Mouse (Mus musculus) stomach, embryonic 15.5 days (tissue): ENCODE measurements around the gene Rbm15. TPM values are rescaled to one million over a fixed set of nuclear protein-coding genes. Genes with fewer than 3 reads are reported as not detected.
"Not testable (repeated sequence)": the region's sequence is repeated elsewhere in the genome, so short reads cannot be mapped to it uniquely, and the experiment has no call there.

ENCODE experiments used
- ATAC-seq: fragments of 200-750 bp; cut with Nextera tagmentation; 2 replicates; pipeline ENCODE4 v1.8.0; 2017; ENCODE audit warnings: low read depth, moderate number of reproducible peaks, moderate TSS enrichment; ENCODE audit not compliant: insufficient read depth, low FRiP score
- H3K27ac ChIP-seq: fragments of 300-500 bp; sonication (generic); 2 replicates; pipeline ENCODE4 v1.5.1; 2015; ENCODE audit warnings: mild to moderate bottlenecking, inconsistent platforms
- H3K27me3 ChIP-seq: fragments of 300-500 bp; sonication (generic); replicated peaks from 2 replicates; pipeline ENCODE4 v1.6.1; 2015; ENCODE audit warnings: inconsistent platforms
- H3K36me3 ChIP-seq: fragments of 300-500 bp; sonication (generic); 2 replicates; pipeline ENCODE4 v1.6.1; 2015; ENCODE audit warnings: inconsistent platforms
- H3K4me1 ChIP-seq: fragments of 300-500 bp; sonication (generic); 2 replicates; pipeline ENCODE4 v1.6.1; 2015; ENCODE audit warnings: inconsistent platforms
- H3K4me2 ChIP-seq: fragments of 300-500 bp; sonication (generic); 2 replicates; pipeline ENCODE4 v1.6.1; 2015; ENCODE audit warnings: mild to moderate bottlenecking, inconsistent platforms
- H3K4me3 ChIP-seq: fragments of 300-500 bp; sonication (generic); replicated peaks from 2 replicates; pipeline ENCODE4 v1.5.1; 2015; ENCODE audit warnings: inconsistent platforms
- H3K9ac ChIP-seq: fragments of 300-500 bp; sonication (generic); 2 replicates; pipeline ENCODE4 v1.6.1; 2015; ENCODE audit warnings: inconsistent platforms
- H3K9me3 ChIP-seq: fragments of 300-500 bp; sonication (generic); 2 replicates; pipeline ENCODE4 v1.6.1; 2016; ENCODE audit warnings: inconsistent platforms
- WGBS: fragments of 180-500 bp; shearing (Covaris S2); methylation state at CpG from one replicate; pipeline ENCODE4 v1.1.7; 2015; 5-methylcytosine and 5-hydroxymethylcytosine counted together
- polyA plus RNA-seq: library from polyadenylated mRNA; unstranded; fragments of >200 nt; fragmentation: Nextera tagmentation; extraction: Ambion mirVana; gene quantifications from 2 replicates; pipeline ENCODE4 v1.2.1, GENCODE M21; 2015

Rbm15 gene
- polyA plus RNA-seq, 1 experiment from 2014 or later: 13.9 TPM

- ATAC-seq: no peak
- Histone ChIP-seq H3K27ac (no peak overlapping the region), H3K36me3 (peaks cover 21% of the 10 kb centered on the region; the same call in 1 of the 2 replicates), H3K9me3 (no peaks in the 10 kb centered on the region), H3K4me2 (no peak overlapping the region), H3K9ac (no peak overlapping the region), H3K4me3 (no peak overlapping the region), H3K4me1 (peaks cover 30% of the 10 kb centered on the region), H3K27me3 (no peaks in the 10 kb centered on the region)
- 96% methylated on average over 1 of the region's 1 CpGs for whole genome bisulfite sequencing
Observed at GRCm38 (mm10) chr3:107326442-107326841, 7.0 kb downstream of the Rbm15 start.

- peaks cover 17% of the 10 kb centered on the region; the same call in 1 of the 2 replicates for H3K36me3 ChIP-seq
- H3K9me3 ChIP-seq: no peaks in the 10 kb centered on the region
- H3K27ac ChIP-seq: no peak overlapping the region
- H3K4me3 ChIP-seq: no peak overlapping the region
- peaks cover 17% of the 10 kb centered on the region; the same call in 1 of the 2 replicates for H3K4me1 ChIP-seq
- no peak overlapping the region for H3K9ac ChIP-seq
- ATAC-seq: no peak
- no peaks in the 10 kb centered on the region for H3K27me3 ChIP-seq
- H3K4me2 ChIP-seq: no peak overlapping the region
Observed at GRCm38 (mm10) chr3:107321776-107322175, 11.7 kb downstream of the Rbm15 start.

DNA sequence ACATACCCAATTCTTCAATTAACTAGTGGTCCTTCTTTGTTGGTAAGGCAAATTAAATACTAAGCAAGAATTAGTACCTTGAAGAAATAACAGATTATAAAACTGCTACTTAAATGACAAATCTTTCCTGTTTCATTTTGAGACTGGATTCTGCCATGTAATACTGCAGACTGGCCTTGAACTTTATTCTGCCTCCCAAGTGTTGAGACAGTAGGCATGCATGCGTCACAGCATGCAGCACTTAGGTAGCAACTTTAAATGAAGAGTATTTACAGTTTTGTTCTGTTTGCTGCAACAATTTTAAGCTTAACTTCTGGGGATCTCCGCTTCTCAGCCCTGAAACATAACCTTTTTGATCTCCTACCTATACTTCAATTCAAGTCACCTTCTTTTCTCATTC, 12.3 kb downstream of the Rbm15 start:
- WGBS: 88% methylated on average over 2 of the region's 2 CpGs
- no peak overlapping the region for H3K4me3 ChIP-seq
- no peak for ATAC-seq

DNA sequence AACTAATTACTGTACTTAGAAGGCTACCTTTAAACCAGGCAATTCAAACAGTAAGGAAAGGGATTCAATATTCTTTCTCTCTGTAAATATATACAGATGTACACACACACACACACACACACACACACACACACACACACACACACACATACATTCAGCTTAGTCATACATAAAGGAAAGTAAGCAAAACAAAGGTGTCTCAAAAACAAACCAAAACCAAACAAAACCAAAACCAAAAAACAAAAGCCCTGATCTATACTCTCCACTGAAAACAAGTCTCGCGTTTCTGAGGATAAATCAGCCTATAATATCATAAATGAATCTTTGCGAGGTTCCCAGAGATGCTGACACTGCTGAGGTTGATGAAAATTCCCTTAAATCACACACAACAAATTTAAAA, 16.1 kb downstream of the Rbm15 start:
- Histone ChIP-seq H3K4me1 (no peaks in the 10 kb centered on the region), H3K9ac (no peak overlapping the region), H3K4me2 (no peak overlapping the region), H3K27me3 (no peaks in the 10 kb centered on the region), H3K27ac (no peak overlapping the region), H3K4me3 (no peak overlapping the region), H3K36me3 (peaks cover 7% of the 10 kb centered on the region; the same call in 1 of the 2 replicates), H3K9me3 (no peaks in the 10 kb centered on the region)
- WGBS: 90% methylated on average over 3 of the region's 3 CpGs
- no peak for ATAC-seq

More for the DNA sequence above, 12.3 kb downstream of the Rbm15 start:
- H3K4me1 ChIP-seq: peaks cover 17% of the 10 kb centered on the region; the same call in 1 of the 2 replicates
- no peak overlapping the region for H3K4me2 ChIP-seq
- H3K27me3 ChIP-seq: no peaks in the 10 kb centered on the region
- no peak overlapping the region for H3K27ac ChIP-seq
- H3K9me3 ChIP-seq: no peaks in the 10 kb centered on the region
- peaks cover 16% of the 10 kb centered on the region; the same call in 1 of the 2 replicates for H3K36me3 ChIP-seq
- no peak overlapping the region for H3K9ac ChIP-seq

DNA sequence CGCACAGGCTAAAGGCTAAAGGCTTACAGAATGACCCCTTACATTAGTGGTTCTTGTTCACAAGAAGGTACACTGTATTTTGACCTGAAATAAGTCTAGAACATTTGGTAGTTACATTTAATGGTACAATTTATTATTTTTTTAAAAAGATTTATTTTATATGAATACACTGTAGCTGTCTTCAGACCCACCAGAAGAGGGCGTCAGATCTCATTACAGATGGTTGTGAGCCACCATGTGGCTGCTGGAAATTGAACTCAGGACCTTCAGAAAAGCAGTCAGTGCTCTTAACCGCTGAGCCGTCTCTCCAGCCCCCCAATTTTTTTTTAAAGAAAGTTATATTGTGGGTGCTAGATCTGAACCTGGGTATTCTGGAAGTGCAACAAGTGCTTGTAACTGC, 36.6 kb downstream of the Rbm15 start:
- H3K9me3 ChIP-seq, H3K36me3 ChIP-seq, H3K4me1 ChIP-seq, H3K4me3 ChIP-seq, H3K27me3 ChIP-seq, H3K27ac ChIP-seq, H3K4me2 ChIP-seq, ATAC-seq, H3K9ac ChIP-seq: not testable (repeated sequence)
- 77% methylated on average over 4 of the region's 4 CpGs for WGBS

- no peak overlapping the region for H3K4me3 ChIP-seq
- no peak overlapping the region for H3K27ac ChIP-seq
- H3K4me2 ChIP-seq: no peak overlapping the region
- H3K4me1 ChIP-seq: 0 out of 2 replicates have a peak, but pooled peaks cover 3% of the 10 kb centered on the region
- 70% methylated on average over 5 of the region's 5 CpGs for WGBS
- H3K9me3 ChIP-seq: no peaks in the 10 kb centered on the region
- no peaks in the 10 kb centered on the region for H3K36me3 ChIP-seq
- H3K9ac ChIP-seq: no peak overlapping the region
- no peak for ATAC-seq
- H3K27me3 ChIP-seq: no peaks in the 10 kb centered on the region
Observed at GRCm38 (mm10) chr3:107295672-107296360, 37.7 kb downstream of the Rbm15 start.

DNA sequence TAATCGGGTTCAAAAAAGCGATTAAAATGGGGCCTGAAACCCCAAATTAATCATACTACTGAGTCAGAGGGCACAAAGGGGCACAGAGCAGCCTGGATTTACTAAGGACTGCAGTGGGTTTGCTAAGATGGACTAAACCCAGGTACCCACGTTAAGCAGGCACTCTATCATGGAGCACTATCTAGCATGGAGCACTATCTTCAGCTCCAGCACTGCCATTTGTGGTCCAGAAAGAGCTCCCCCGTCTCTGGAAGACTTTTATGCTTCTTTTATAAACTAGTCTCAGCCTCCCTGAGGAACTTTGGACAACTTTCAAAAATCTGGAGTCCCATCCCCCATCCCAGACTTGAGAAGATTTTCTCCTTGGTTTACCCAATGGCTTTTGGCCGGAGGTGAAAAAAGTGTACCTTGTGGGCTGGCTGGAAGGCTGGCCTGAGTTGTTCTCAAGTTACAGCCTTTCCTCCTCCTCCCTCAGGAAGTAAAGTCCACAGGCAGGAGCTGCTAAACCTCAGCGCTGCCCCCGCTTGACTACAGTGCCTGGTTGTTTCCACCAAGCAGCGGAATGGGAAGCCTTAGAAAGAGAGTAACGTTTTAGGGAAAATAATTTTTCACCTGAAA, 42.6 kb downstream of the Rbm15 start, which contains the start of gene Slc16a4:
Gene Slc16a4, plus strand, starts transcription at position 467 of the 618 bp plus-strand sequence.
- H3K4me2 ChIP-seq: peak within 1 kb of the TSS; percentile 25; the same call in 1 of the 2 replicates
- H3K4me3 ChIP-seq: no peak within 1 kb of the TSS
- H3K4me1 ChIP-seq: 0 out of 2 replicates have a peak, but pooled peaks cover 6% of the 10 kb centered on the region
- H3K9ac ChIP-seq: no peak within 1 kb of the TSS
- 20% methylated on average over 9 of the region's 9 CpGs for WGBS
- H3K27me3 ChIP-seq: no peaks in the 10 kb centered on the region
- no peak within 1 kb of the TSS for H3K27ac ChIP-seq
- ATAC-seq: peak; percentile 85
- H3K9me3 ChIP-seq: no peaks in the 10 kb centered on the region
- no peaks in the 10 kb centered on the region for H3K36me3 ChIP-seq

DNA sequence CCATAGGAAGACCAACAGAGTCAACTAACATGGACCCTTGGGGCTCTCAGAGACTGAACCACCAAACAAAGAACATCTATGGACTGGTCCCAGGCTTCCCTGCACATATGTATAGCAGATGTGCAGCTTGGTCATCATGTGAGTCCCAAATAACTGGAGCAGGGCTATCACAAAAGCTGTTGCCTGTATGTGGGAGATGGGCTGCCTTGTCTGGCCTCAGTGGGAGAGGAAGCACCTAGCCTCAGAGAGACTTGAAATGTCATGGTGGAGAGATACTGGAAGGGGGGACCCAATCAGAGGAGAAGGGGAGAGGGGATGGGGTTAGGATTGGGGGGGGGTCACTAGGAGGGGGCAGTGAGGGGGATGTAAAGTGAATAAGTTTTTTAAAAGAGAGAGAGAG, 46.1 kb downstream of the Rbm15 start:
- H3K4me2 ChIP-seq: no peak overlapping the region
- no peak overlapping the region for H3K4me3 ChIP-seq
- H3K36me3 ChIP-seq: peaks cover 16% of the 10 kb centered on the region
- 0 out of 2 replicates have a peak, but pooled peaks cover 6% of the 10 kb centered on the region for H3K4me1 ChIP-seq
- H3K27ac ChIP-seq: no peak overlapping the region
- H3K27me3 ChIP-seq: no peaks in the 10 kb centered on the region
- no peak for ATAC-seq
- H3K9me3 ChIP-seq: no peaks in the 10 kb centered on the region
- no peak overlapping the region for H3K9ac ChIP-seq

DNA sequence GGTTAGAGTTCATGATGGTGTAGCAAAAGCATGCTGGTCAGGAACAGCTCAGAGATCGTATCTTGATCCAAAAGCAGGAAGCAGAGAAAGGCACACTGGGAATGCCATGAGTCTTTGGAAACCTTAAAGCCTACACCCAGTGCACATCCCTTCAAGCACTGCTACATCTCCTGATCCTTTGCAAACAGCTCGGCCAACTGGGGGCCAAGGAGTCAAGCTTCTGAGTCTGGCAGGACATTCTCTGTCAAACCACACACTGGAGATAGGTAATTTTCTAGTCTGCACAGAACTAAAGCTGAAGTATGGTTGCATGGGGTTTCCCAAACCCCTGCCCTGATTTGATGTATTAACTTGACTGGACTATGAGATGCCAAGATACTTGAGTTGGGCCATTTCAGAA, 47.4 kb downstream of the Rbm15 start:
- 82% methylated on average over 2 of the region's 2 CpGs for WGBS

DNA sequence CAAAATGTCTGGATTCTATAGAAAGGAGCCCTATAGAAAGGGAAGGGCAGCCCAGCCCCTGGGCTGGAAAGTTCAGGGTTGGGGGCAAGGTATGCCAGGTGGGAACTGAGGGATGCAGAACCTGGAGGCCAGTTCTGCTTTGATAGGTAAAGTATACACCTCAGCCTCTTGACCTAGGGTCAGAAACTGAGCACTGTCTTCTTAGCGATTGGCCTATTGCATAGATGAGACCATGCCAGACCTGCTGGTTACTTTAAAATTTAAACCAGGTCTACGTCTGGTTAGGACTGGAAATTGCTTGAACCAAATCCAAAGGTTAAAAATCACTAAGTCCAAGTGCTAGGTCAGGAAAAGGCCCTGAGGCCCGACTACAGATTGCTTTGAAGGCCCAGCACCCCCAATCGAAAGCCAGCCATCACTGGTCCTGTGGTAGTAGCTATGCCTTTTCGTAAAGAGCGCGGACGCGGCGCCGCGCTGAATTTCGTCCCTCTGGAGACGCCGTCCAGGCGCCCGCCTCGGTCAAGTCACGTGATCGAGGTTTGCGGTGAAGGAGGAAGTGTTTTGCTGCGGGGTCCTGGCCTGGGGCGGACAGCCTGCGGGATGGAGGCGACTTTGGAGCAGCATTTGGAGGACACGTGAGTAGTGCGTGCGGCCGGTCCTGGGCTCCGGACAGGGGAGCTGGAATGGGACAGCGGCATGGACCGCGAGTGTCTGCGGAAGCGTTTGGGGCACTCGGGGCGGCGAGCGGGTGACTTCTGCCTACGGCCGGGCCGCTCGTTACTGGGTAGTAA, 54.8 kb downstream of the Rbm15 start, which contains the start of gene Lamtor5:
Gene Lamtor5, plus strand, starts transcription at position 380 of the 791 bp plus-strand sequence.
- H3K4me3 ChIP-seq: peak within 1 kb of the TSS; percentile 86
- peak within 1 kb of the TSS; percentile 72 for H3K9ac ChIP-seq
- WGBS: 3% methylated on average over 43 of the region's 43 CpGs
- no peak within 1 kb of the TSS for H3K27ac ChIP-seq
- ATAC-seq: peak; percentile 81
- H3K4me2 ChIP-seq: peak within 1 kb of the TSS; percentile 67
- no peaks in the 10 kb centered on the region for H3K27me3 ChIP-seq
- peaks cover 8% of the 10 kb centered on the region for H3K36me3 ChIP-seq
- no peaks in the 10 kb centered on the region for H3K9me3 ChIP-seq
- H3K4me1 ChIP-seq: no peaks in the 10 kb centered on the region

More for the DNA sequence above, 47.4 kb downstream of the Rbm15 start:
- H3K9ac ChIP-seq: no peak overlapping the region
- 0 out of 2 replicates have a peak, but pooled peaks cover 4% of the 10 kb centered on the region for H3K4me1 ChIP-seq
- no peaks in the 10 kb centered on the region for H3K9me3 ChIP-seq
- H3K4me2 ChIP-seq: no peak overlapping the region
- peaks cover 18% of the 10 kb centered on the region for H3K36me3 ChIP-seq
- ATAC-seq: no peak
- no peaks in the 10 kb centered on the region for H3K27me3 ChIP-seq
- no peak overlapping the region for H3K27ac ChIP-seq
- no peak overlapping the region for H3K4me3 ChIP-seq

DNA sequence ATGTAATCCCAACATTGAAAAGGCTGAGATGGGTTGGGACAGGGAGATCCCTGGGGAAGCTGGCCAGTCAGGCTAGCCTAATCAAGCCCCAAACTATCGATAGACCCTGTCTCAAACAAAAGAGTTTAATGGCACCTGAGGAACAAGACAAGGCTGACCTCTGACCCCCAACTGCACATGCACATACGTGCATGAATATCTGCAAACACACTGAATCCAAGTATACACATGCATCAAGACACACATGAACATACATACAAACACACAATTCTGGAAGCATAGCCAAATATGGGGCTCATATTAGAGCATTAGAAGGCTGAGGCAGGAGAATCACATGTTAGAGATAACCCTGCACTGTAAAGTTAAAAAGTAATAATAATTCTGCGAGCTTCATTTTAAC, 56.8 kb downstream of the Rbm15 start:
- Histone ChIP-seq H3K9me3 (no peaks in the 10 kb centered on the region), H3K36me3 (no peaks in the 10 kb centered on the region), H3K27ac (no peak overlapping the region), H3K27me3 (no peaks in the 10 kb centered on the region), H3K4me2 (no peak overlapping the region), H3K4me3 (no peak overlapping the region), H3K4me1 (no peaks in the 10 kb centered on the region), H3K9ac (no peak overlapping the region)
- 84% methylated on average over 3 of the region's 3 CpGs for WGBS
- no peak for ATAC-seq

GRCm38 (mm10) chr3:107275996-107276395, 57.5 kb downstream of the Rbm15 start:
- no peaks in the 10 kb centered on the region for H3K27me3 ChIP-seq
- no peak for ATAC-seq
- WGBS: 55% methylated on average over 4 of the region's 4 CpGs

More at GRCm38 (mm10) chr3:107275996-107276395, 57.5 kb downstream of the Rbm15 start:
- H3K4me1 ChIP-seq: no peaks in the 10 kb centered on the region
- H3K27ac ChIP-seq: no peak overlapping the region
- no peaks in the 10 kb centered on the region for H3K9me3 ChIP-seq
- H3K9ac ChIP-seq: no peak overlapping the region
- no peak overlapping the region for H3K4me2 ChIP-seq
- no peak overlapping the region for H3K4me3 ChIP-seq
- H3K36me3 ChIP-seq: no peaks in the 10 kb centered on the region
